Mouse (Mus musculus) stomach, embryonic 16.5 days (tissue): ENCODE measurements around the gene Cyb5r3. TPM values are rescaled to one million over a fixed set of nuclear protein-coding genes. Genes with fewer than 3 reads are reported as not detected.

ENCODE experiments used
- ATAC-seq: fragments of 200-750 bp; cut with Nextera tagmentation; 2 replicates; pipeline ENCODE4 v1.8.0; 2017; ENCODE audit warnings: moderate number of reproducible peaks, moderate TSS enrichment; ENCODE audit not compliant: insufficient read depth, low FRiP score
- H3K27ac ChIP-seq: fragments of 300-500 bp; sonication (generic); 2 replicates; pipeline ENCODE4 v1.5.1; 2014; ENCODE audit warnings: low read length
- H3K27me3 ChIP-seq: fragments of 300-500 bp; sonication (generic); 2 replicates; pipeline ENCODE4 v1.6.1; 2014; ENCODE audit warnings: low read length, control low read depth, mixed read lengths; ENCODE audit not compliant: control insufficient read depth, insufficient read depth
- H3K36me3 ChIP-seq: fragments of 300-500 bp; sonication (generic); 2 replicates; pipeline ENCODE4 v1.6.1; 2014; ENCODE audit warnings: low read length; ENCODE audit not compliant: control insufficient read depth, insufficient read depth
- H3K4me1 ChIP-seq: fragments of 300-500 bp; sonication (generic); 2 replicates; pipeline ENCODE4 v1.6.1; 2014; ENCODE audit warnings: low read length, control low read depth, mixed read lengths; ENCODE audit not compliant: control insufficient read depth, insufficient read depth
- H3K4me2 ChIP-seq: fragments of 300-500 bp; sonication (generic); 2 replicates; pipeline ENCODE4 v1.6.1; 2014; ENCODE audit warnings: low read depth, low read length, mixed read lengths
- H3K4me3 ChIP-seq: fragments of 300-500 bp; sonication (generic); replicated peaks from 2 replicates; pipeline ENCODE4 v1.5.1; 2014; ENCODE audit warnings: mild to moderate bottlenecking, low read length
- H3K9ac ChIP-seq: fragments of 300-500 bp; sonication (generic); 2 replicates; pipeline ENCODE4 v1.6.1; 2014; ENCODE audit warnings: low read length
- H3K9me3 ChIP-seq: fragments of 300-500 bp; sonication (generic); replicated peaks from 2 replicates; pipeline ENCODE4 v1.6.1; 2016; ENCODE audit warnings: low read length, control low read depth; ENCODE audit not compliant: control insufficient read depth
- whole genome bisulfite sequencing: fragments of 180-500 bp; shearing (Covaris S2); extraction: QIAGEN DNeasy Blood & Tissue Kit; methylation state at CpG from one replicate; pipeline ENCODE4 v1.1.7; 2014; 5-methylcytosine and 5-hydroxymethylcytosine counted together
- polyA plus RNA-seq: library from polyadenylated mRNA; unstranded; fragments of >200 nt; fragmentation: Nextera tagmentation; extraction: Ambion mirVana; gene quantifications from 2 replicates; pipeline ENCODE4 v1.2.1, GENCODE M21; 2015

Cyb5r3 gene
- polyA plus RNA-seq, 1 experiment from 2014 or later, result 211 TPM

- ATAC-seq, result peak; percentile 96
- Histone ChIP-seq H3K9me3 (no peaks in the 10 kb centered on the region), H3K36me3 (no peaks in the 10 kb centered on the region), H3K9ac (peak overlapping the region; percentile 90), H3K4me3 (peak overlapping the region; percentile 96), H3K27ac (peak overlapping the region; percentile 88), H3K27me3 (no peaks in the 10 kb centered on the region), H3K4me1 (peaks cover 48% of the 10 kb centered on the region), H3K4me2 (peak overlapping the region; percentile 83)
- under 1% methylated on average over 67 of the region's 67 CpGs for WGBS
These were observed 495 bp downstream of the Cyb5r3 start for GRCm38 (mm10) chr15:83171712-83172481.

DNA sequence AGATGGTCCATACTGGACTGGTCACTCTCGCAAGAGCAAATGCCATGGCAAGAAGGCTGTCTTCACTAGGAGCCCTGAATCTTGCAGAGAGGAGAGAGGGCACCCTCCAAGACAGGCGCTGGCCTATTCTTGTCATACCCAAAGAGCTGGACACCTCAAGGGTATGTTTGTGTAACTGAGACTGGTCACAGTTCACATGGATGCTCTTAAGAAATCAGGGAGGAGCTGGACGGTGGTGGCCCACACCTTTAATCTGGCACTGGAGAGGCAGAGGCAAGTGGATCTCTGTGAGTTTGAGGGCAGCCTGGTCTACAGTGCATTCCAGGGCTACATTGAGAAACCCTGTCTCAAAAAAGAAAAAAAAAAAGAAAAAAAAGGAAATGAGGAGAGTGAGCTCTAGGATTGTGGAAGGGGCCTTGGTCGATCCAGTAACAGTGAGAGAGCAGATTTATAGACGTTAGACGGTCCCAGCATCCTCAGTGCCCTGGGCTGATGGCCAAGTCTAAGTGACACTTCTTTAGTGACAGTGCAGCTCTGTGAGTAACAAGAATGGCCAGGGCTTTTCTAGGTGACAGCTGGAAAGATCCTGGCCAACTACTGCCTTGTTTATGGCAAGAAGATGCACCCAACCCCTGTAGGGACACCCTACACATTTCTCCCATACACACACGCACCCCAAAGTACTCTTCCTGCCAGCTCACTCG, 1.3 kb downstream of the Cyb5r3 start:
- no peak for ATAC-seq
- Histone ChIP-seq H3K4me3 (peak overlapping the region; percentile 96), H3K27ac (no peak overlapping the region; the same call in 1 of the 2 replicates), H3K4me2 (peak overlapping the region; percentile 70), H3K9ac (peak overlapping the region; percentile 90), H3K36me3 (no peaks in the 10 kb centered on the region), H3K27me3 (no peaks in the 10 kb centered on the region), H3K4me1 (peaks cover 56% of the 10 kb centered on the region), H3K9me3 (no peaks in the 10 kb centered on the region)
- WGBS, result 43% methylated on average over 8 of the region's 8 CpGs

DNA sequence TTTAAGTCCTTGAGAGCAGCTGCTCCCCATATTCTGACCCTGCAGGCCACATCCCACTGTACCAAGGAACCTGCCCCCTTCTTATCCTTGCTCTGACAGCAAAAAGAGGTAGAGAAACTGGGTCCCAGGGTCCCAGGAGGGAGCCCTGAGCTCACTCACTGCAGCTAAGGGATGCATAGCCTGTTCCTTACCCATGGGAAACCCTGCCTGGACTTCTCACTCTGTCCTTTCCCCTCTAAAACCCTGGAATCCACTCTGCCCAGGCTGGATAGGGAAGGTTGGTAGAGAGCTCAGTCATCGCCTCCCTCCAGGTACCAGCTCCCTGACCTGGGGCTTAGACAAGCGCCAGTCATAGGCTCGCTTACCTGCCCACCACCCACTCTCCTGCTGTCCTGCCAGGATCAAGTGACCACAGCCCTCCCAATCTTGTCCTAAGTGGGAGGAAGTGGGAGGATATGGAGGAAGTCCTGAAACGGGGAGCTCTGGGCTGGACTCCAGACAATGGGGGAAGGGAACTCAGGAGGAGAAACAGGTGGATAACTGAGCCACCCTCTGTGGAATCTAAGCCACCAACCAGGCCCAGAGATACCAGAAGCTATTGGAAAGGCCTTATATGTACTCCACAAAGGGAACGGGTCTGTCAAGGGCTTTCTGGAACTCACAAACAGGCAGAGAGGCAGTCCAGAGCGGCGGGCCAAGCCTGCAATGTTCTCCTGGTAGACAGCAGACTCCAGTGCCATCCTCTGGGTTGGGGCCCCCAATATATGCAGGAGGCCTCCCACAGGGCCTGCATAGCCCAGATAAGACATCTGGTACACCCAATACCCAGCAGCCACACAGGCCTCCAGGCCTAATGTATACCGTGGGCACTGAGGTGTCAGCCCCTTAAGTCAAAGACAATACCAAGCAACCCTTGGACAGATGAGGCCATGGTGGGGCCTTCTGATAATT, 2.3 kb downstream of the Cyb5r3 start:
- ATAC-seq, result no peak
- H3K27me3 ChIP-seq, result no peaks in the 10 kb centered on the region
- H3K4me1 ChIP-seq, result peaks cover 63% of the 10 kb centered on the region
- no peak overlapping the region; the same call in 1 of the 2 replicates for H3K4me3 ChIP-seq
- peak overlapping the region; percentile 4 for H3K9ac ChIP-seq
- WGBS, result 65% methylated on average over 8 of the region's 8 CpGs
- H3K36me3 ChIP-seq, result no peaks in the 10 kb centered on the region
- no peaks in the 10 kb centered on the region for H3K9me3 ChIP-seq
- peak overlapping the region; percentile 70 for H3K4me2 ChIP-seq
- H3K27ac ChIP-seq, result peak overlapping the region; percentile 91

DNA sequence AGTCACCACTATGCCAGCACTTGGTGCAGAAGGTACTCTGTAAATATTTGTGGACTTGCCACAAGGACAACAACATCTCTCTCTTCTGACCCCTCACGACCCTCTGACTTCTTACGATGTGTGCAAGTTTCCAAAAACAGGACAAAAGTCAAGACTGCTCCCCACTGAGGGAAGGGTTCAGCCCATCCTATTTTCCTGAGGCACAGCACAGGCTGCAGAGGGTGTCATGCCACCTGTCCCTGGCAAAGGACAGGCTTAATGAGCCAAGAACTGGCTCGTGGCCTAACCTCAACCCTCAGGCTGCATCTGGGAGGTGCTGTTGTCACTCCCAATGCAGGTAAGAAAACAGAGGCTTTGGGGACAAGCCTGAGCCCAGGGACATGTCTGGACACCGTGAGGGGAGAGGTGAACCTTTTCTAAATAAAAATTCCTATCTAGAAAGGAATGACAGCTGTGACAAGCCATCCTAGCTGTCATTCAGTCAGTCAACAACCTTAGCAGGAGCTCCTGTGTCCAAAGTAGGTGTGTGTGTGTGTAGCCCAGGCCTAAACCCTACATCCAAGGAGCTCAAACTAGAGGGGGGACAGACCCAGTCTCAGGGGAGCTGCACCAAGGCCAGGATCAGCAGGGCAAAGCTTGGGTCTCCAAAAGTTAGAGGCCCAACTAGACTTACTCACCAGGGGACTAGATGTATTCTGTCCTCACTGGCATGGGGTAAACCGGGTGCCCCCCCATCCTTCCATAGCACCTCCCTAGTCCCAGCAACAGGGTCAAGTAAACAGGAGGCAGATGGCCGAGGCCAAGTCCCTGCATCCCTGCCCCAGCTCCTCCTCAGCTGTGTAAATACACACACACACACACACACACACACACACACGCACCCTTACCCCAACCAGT, 3.3 kb downstream of the Cyb5r3 start:
- H3K9me3 ChIP-seq, result no peaks in the 10 kb centered on the region
- peak overlapping the region; percentile 46; the same call in 1 of the 2 replicates for H3K9ac ChIP-seq
- 66% methylated on average over 7 of the region's 7 CpGs for WGBS
- H3K4me2 ChIP-seq, result peak overlapping the region; percentile 10; the same call in 1 of the 2 replicates
- peaks cover 67% of the 10 kb centered on the region for H3K4me1 ChIP-seq
- H3K27me3 ChIP-seq, result no peaks in the 10 kb centered on the region
- peak overlapping the region; percentile 91 for H3K27ac ChIP-seq
- no peaks in the 10 kb centered on the region for H3K36me3 ChIP-seq
- ATAC-seq, result no peak
- H3K4me3 ChIP-seq, result no peak overlapping the region

DNA sequence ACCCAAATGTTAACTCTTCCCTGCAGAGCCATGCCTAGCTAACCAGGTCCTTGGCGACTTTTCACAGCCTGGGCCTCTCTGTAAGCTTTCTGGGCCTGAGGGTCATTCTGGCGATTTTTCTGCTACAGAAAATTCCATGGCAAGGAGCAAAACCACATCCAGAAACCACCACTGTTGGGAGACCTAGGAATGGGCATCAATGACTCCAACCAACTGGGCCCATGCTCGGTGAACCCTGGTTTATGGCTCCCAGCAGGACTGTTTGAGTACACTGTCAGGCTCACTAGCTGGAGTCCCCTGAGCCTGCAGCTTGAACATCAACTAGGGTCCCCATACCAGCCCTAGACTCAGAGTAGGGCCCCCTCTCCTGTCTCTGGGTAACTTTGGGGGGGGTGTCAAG, 4.1 kb downstream of the Cyb5r3 start:
- Histone ChIP-seq H3K4me1 (peaks cover 67% of the 10 kb centered on the region), H3K36me3 (no peaks in the 10 kb centered on the region), H3K27ac (peak overlapping the region; percentile 91), H3K27me3 (no peaks in the 10 kb centered on the region), H3K9me3 (no peaks in the 10 kb centered on the region), H3K9ac (0 out of 2 replicates have a peak overlapping the region, but pooled peaks have one; percentile 51), H3K4me2 (peak overlapping the region; percentile 10; the same call in 1 of the 2 replicates), H3K4me3 (no peak overlapping the region)
- ATAC-seq, result no peak
- WGBS, result 81% methylated on average over 3 of the region's 3 CpGs

- H3K4me2 ChIP-seq, result peak overlapping the region; percentile 44; the same call in 1 of the 2 replicates
- H3K36me3 ChIP-seq, result no peaks in the 10 kb centered on the region
- 68% methylated on average over 8 of the region's 8 CpGs for WGBS
- ATAC-seq, result no peak
- no peaks in the 10 kb centered on the region for H3K27me3 ChIP-seq
- peak overlapping the region; percentile 51; the same call in 1 of the 2 replicates for H3K9ac ChIP-seq
- peaks cover 62% of the 10 kb centered on the region for H3K4me1 ChIP-seq
- no peaks in the 10 kb centered on the region for H3K9me3 ChIP-seq
- H3K4me3 ChIP-seq, result no peak overlapping the region
- H3K27ac ChIP-seq, result peak overlapping the region; percentile 91
These were observed 4.8 kb downstream of the Cyb5r3 start for GRCm38 (mm10) chr15:83167550-83168065.

- Histone ChIP-seq H3K36me3 (no peaks in the 10 kb centered on the region), H3K4me2 (peak overlapping the region; percentile 44; the same call in 1 of the 2 replicates), H3K9ac (peak overlapping the region; percentile 51; the same call in 1 of the 2 replicates), H3K4me1 (peaks cover 62% of the 10 kb centered on the region), H3K27me3 (no peaks in the 10 kb centered on the region), H3K27ac (peak overlapping the region; percentile 91), H3K4me3 (no peak overlapping the region), H3K9me3 (no peaks in the 10 kb centered on the region)
- peak; percentile 65; the same call in 1 of the 2 replicates for ATAC-seq
- 35% methylated on average over 5 of the region's 5 CpGs for WGBS
These were observed 5.3 kb downstream of the Cyb5r3 start for GRCm38 (mm10) chr15:83167126-83167525.
